7 mouse cellular contexts compared by ENCODE assay signal in genomic region chr8:84699861-84700322, GRCm38 (mm10). TPM values are rescaled to one million over a fixed set of nuclear protein-coding genes. Genes with fewer than 3 reads are reported as not detected.
DNase-seq lines count a peak whose midpoint lies in the region; ATAC-seq lines count a peak whose summit lies in the region.

No protein-coding gene starts in this region.

- no peak overlapping the region for H3K4me2 ChIP-seq in embryonic facial prominence, embryonic 15.5 days (replicated peaks)
- H3K4me2 ChIP-seq in heart, embryonic 12.5 days = 0 out of 2 replicates have a peak overlapping the region, but pooled peaks have one; percentile 3
- H3K4me2 ChIP-seq in kidney, embryonic 16.5 days (replicated peaks; ENCODE audit: low read depth, low read length) = no peak overlapping the region

- no peak overlapping the region for H3K4me3 ChIP-seq in embryonic facial prominence, embryonic 15.5 days (replicated peaks)
- H3K4me3 ChIP-seq in heart, embryonic 12.5 days = no peak overlapping the region
- H3K4me3 ChIP-seq in kidney, embryonic 16.5 days (ENCODE audit: low read length) = no peak overlapping the region

- H3K4me1 ChIP-seq in embryonic facial prominence, embryonic 15.5 days = peaks cover 39% of the 10 kb centered on the region
- H3K4me1 ChIP-seq in heart, embryonic 12.5 days (replicated peaks) = peaks cover 57% of the 10 kb centered on the region
- H3K4me1 ChIP-seq in kidney, embryonic 16.5 days (ENCODE audit: insufficient read depth, low read length) = peaks cover 22% of the 10 kb centered on the region

- no peak; the same call in 1 of the 2 replicates for ATAC-seq in embryonic facial prominence, embryonic 15.5 days (ENCODE audit: insufficient number of reproducible peaks, low FRiP score, low TSS enrichment, low read depth)
- ATAC-seq in heart, embryonic 12.5 days (ENCODE audit: insufficient number of reproducible peaks, low FRiP score) = 0 out of 2 replicates have a peak, but pooled peaks have one; percentile 3
- peak; percentile 32 for ATAC-seq in kidney, embryonic 16.5 days (ENCODE audit: low FRiP score, low TSS enrichment)

- peaks cover 52% of the 10 kb centered on the region for H3K36me3 ChIP-seq in embryonic facial prominence, embryonic 15.5 days
- peaks cover 45% of the 10 kb centered on the region for H3K36me3 ChIP-seq in heart, embryonic 12.5 days
- peaks cover 40% of the 10 kb centered on the region for H3K36me3 ChIP-seq in kidney, embryonic 16.5 days (ENCODE audit: insufficient read depth, low read length)

- peak; percentile 38 for DNase-seq in CD4-positive helper T cell, adult 2 months (ENCODE audit: low read depth, low spot score)
- DNase-seq in R1 (ENCODE audit: low read depth, low spot score) = peak; percentile 92
- DNase-seq in lung, adult 18-20 months = peak; percentile 76 to 77
- peak; percentile 64 for DNase-seq in right cerebral cortex, postnatal 4 days

- H3K9me3 ChIP-seq in embryonic facial prominence, embryonic 15.5 days (replicated peaks) = no peaks in the 10 kb centered on the region
- no peaks in the 10 kb centered on the region for H3K9me3 ChIP-seq in heart, embryonic 12.5 days (replicated peaks)
- no peaks in the 10 kb centered on the region for H3K9me3 ChIP-seq in kidney, embryonic 16.5 days (ENCODE audit: low read length)

- H3K27ac ChIP-seq in embryonic facial prominence, embryonic 15.5 days (replicated peaks) = peak overlapping the region; percentile 49
- peak overlapping the region; percentile 91 for H3K27ac ChIP-seq in heart, embryonic 12.5 days (ENCODE audit: poor library complexity, severe bottlenecking)
- H3K27ac ChIP-seq in kidney, embryonic 16.5 days (ENCODE audit: low read length) = peak overlapping the region; percentile 72

- H3K9ac ChIP-seq in embryonic facial prominence, embryonic 15.5 days = no peak overlapping the region
- no peak overlapping the region for H3K9ac ChIP-seq in heart, embryonic 12.5 days
- no peak overlapping the region for H3K9ac ChIP-seq in kidney, embryonic 16.5 days (replicated peaks; ENCODE audit: low read length)

- 56% methylated on average over 7 of the region's 7 CpGs for WGBS in embryonic facial prominence, embryonic 15.5 days
- WGBS in heart, embryonic 12.5 days = 42% methylated on average over 7 of the region's 7 CpGs
- 62% methylated on average over 7 of the region's 7 CpGs for WGBS in kidney, embryonic 16.5 days

- H3K27me3 ChIP-seq in embryonic facial prominence, embryonic 15.5 days = peaks cover 30% of the 10 kb centered on the region
- peaks cover 28% of the 10 kb centered on the region for H3K27me3 ChIP-seq in heart, embryonic 12.5 days (replicated peaks)
- H3K27me3 ChIP-seq in kidney, embryonic 16.5 days (ENCODE audit: insufficient read depth, low read length) = peaks cover 40% of the 10 kb centered on the region

RNA-seq across cellular contexts. Expression of gene Lyl1, which starts 1.4 kb away (rescaled TPM):
- polyA plus RNA-seq in embryonic facial prominence, embryonic 15.5 days (2015; fragmentation: Nextera tagmentation; extraction: Ambion mirVana) = 5.8 and 6.0 TPM in 2 replicates
- 18.1 and 19.7 TPM in 2 replicates for polyA plus RNA-seq in heart, embryonic 12.5 days (2016; fragmentation: Nextera tagmentation; extraction: Ambion mirVana)
- polyA plus RNA-seq in kidney, embryonic 16.5 days (2015; fragmentation: Nextera tagmentation; extraction: Ambion mirVana) = 7.9 and 8.1 TPM in 2 replicates

RNA-seq across cellular contexts. Expression of gene Nacc1, which starts 12.2 kb away (rescaled TPM):
- 16.7 and 16.9 TPM in 2 replicates for polyA plus RNA-seq in embryonic facial prominence, embryonic 15.5 days (2015; fragmentation: Nextera tagmentation; extraction: Ambion mirVana)
- 20.9 and 21.3 TPM in 2 replicates for polyA plus RNA-seq in heart, embryonic 12.5 days (2016; fragmentation: Nextera tagmentation; extraction: Ambion mirVana)
- polyA plus RNA-seq in kidney, embryonic 16.5 days (2015; fragmentation: Nextera tagmentation; extraction: Ambion mirVana) = 22.5 and 26.7 TPM in 2 replicates

RNA-seq across cellular contexts. Expression of gene Trmt1, which starts 13.8 kb away (rescaled TPM):
- 69.1 and 78.2 TPM in 2 replicates for polyA plus RNA-seq in embryonic facial prominence, embryonic 15.5 days (2015; fragmentation: Nextera tagmentation; extraction: Ambion mirVana)
- 46.2 and 49.5 TPM in 2 replicates for polyA plus RNA-seq in heart, embryonic 12.5 days (2016; fragmentation: Nextera tagmentation; extraction: Ambion mirVana)
- 81.5 and 82.9 TPM in 2 replicates for polyA plus RNA-seq in kidney, embryonic 16.5 days (2015; fragmentation: Nextera tagmentation; extraction: Ambion mirVana)

RNA-seq across cellular contexts. Expression of gene G430095P16Rik, which starts 22.9 kb away (rescaled TPM):
- polyA plus RNA-seq in embryonic facial prominence, embryonic 15.5 days (2015; fragmentation: Nextera tagmentation; extraction: Ambion mirVana) = 4.2 and 4.9 TPM in 2 replicates
- polyA plus RNA-seq in heart, embryonic 12.5 days (2016; fragmentation: Nextera tagmentation; extraction: Ambion mirVana) = 5.4 and 6.9 TPM in 2 replicates
- polyA plus RNA-seq in kidney, embryonic 16.5 days (2015; fragmentation: Nextera tagmentation; extraction: Ambion mirVana) = 2.3 and 2.8 TPM in 2 replicates

RNA-seq across cellular contexts. Expression of gene Ier2, which starts 37.2 kb away (rescaled TPM):
- polyA plus RNA-seq in embryonic facial prominence, embryonic 15.5 days (2015; fragmentation: Nextera tagmentation; extraction: Ambion mirVana) = 79.7 and 83.9 TPM in 2 replicates
- polyA plus RNA-seq in heart, embryonic 12.5 days (2016; fragmentation: Nextera tagmentation; extraction: Ambion mirVana) = 63.4 and 68.1 TPM in 2 replicates
- 73.5 and 78.0 TPM in 2 replicates for polyA plus RNA-seq in kidney, embryonic 16.5 days (2015; fragmentation: Nextera tagmentation; extraction: Ambion mirVana)

Comparison
In these comparisons a context has a peak if more than half of its experiments do, and no peak if none do; other contexts are left out.
1. DNase-seq: peak in every context shown above with its lines; median percentile 92 in R1; 76 in lung, adult 18-20 months; 64 in right cerebral cortex, postnatal 4 days; 38 in CD4-positive helper T cell, adult 2 months.